Mouse (Mus musculus): ENCODE data around the gene D630003M21Rik. TPM values are rescaled to one million over a fixed set of nuclear protein-coding genes. Genes with fewer than 3 reads are reported as not detected.

D630003M21Rik gene
- polyA plus RNA-seq, 1 experiment, result 1.7 TPM

- H3K27ac ChIP-seq (ENCODE audit: insufficient read depth, low read depth, low read length), result 0 out of 2 replicates have a peak overlapping the region, but pooled peaks have one; percentile 13
- TF ChIP-seq CTCF (IDR thresholded peaks at IDR 0.05; ENCODE audit: extremely low read depth, insufficient read length, insufficient replicate concordance, low read depth, low read length), result no peak
- TF ChIP-seq POLR2A (IDR thresholded peaks at IDR 0.05; ENCODE audit: low read depth, low read length), result no peak
- H3K27me3 ChIP-seq (ENCODE audit: control insufficient read depth, insufficient read depth, low read length), result no peaks in the 10 kb centered on the region
- WGBS, result 76% methylated on average over 5 of the region's 5 CpGs
- H3K4me1 ChIP-seq (ENCODE audit: control insufficient read depth, insufficient read depth, insufficient read length, low read length), result peaks cover 28% of the 10 kb centered on the region
- H3K36me3 ChIP-seq (ENCODE audit: control insufficient read depth, insufficient read depth, low read length), result peaks cover 63% of the 10 kb centered on the region
- H3K4me3 ChIP-seq (ENCODE audit: low read depth, low read length), result no peak overlapping the region
Measured at GRCm38 (mm10) chr2:158140664-158141063, 88.4 kb downstream of the D630003M21Rik start.

GRCm38 (mm10) chr2:158139628-158140027 lies 89.4 kb downstream of the D630003M21Rik start:
- Histone ChIP-seq H3K4me3 (ENCODE audit: low read depth, low read length) (no peak overlapping the region), H3K4me1 (ENCODE audit: control insufficient read depth, insufficient read depth, insufficient read length, low read length) (peaks cover 26% of the 10 kb centered on the region), H3K27me3 (ENCODE audit: control insufficient read depth, insufficient read depth, low read length) (no peaks in the 10 kb centered on the region), H3K27ac (ENCODE audit: insufficient read depth, low read depth, low read length) (no peak overlapping the region), H3K36me3 (ENCODE audit: control insufficient read depth, insufficient read depth, low read length) (peaks cover 73% of the 10 kb centered on the region)
- TF ChIP-seq CTCF (IDR thresholded peaks at IDR 0.05; ENCODE audit: extremely low read depth, insufficient read length, insufficient replicate concordance, low read depth, low read length), result no peak
- no peak for TF ChIP-seq POLR2A (IDR thresholded peaks at IDR 0.05; ENCODE audit: low read depth, low read length)
- 74% methylated on average over 7 of the region's 7 CpGs for WGBS

GRCm38 (mm10) chr2:158138778-158139177 lies 90.2 kb downstream of the D630003M21Rik start:
- Histone ChIP-seq H3K27ac (ENCODE audit: insufficient read depth, low read depth, low read length) (no peak overlapping the region), H3K4me1 (ENCODE audit: control insufficient read depth, insufficient read depth, insufficient read length, low read length) (peaks cover 23% of the 10 kb centered on the region), H3K4me3 (ENCODE audit: low read depth, low read length) (no peak overlapping the region), H3K36me3 (ENCODE audit: control insufficient read depth, insufficient read depth, low read length) (peaks cover 80% of the 10 kb centered on the region), H3K27me3 (ENCODE audit: control insufficient read depth, insufficient read depth, low read length) (no peaks in the 10 kb centered on the region)
- WGBS, result 95% methylated on average over 9 of the region's 9 CpGs
- no peak for TF ChIP-seq POLR2A (IDR thresholded peaks at IDR 0.05; ENCODE audit: low read depth, low read length)
- TF ChIP-seq CTCF (IDR thresholded peaks at IDR 0.05; ENCODE audit: extremely low read depth, insufficient read length, insufficient replicate concordance, low read depth, low read length), result no peak

GRCm38 (mm10) chr2:158137771-158138170 lies 91.3 kb downstream of the D630003M21Rik start:
- Histone ChIP-seq H3K4me1 (ENCODE audit: control insufficient read depth, insufficient read depth, insufficient read length, low read length) (peaks cover 16% of the 10 kb centered on the region), H3K27ac (ENCODE audit: insufficient read depth, low read depth, low read length) (no peak overlapping the region), H3K4me3 (ENCODE audit: low read depth, low read length) (no peak overlapping the region), H3K27me3 (ENCODE audit: control insufficient read depth, insufficient read depth, low read length) (no peaks in the 10 kb centered on the region), H3K36me3 (ENCODE audit: control insufficient read depth, insufficient read depth, low read length) (peaks cover 84% of the 10 kb centered on the region)
- 81% methylated on average over 12 of the region's 12 CpGs for WGBS
- TF ChIP-seq POLR2A (IDR thresholded peaks at IDR 0.05; ENCODE audit: low read depth, low read length), result no peak
- TF ChIP-seq CTCF (IDR thresholded peaks at IDR 0.05; ENCODE audit: extremely low read depth, insufficient read length, insufficient replicate concordance, low read depth, low read length), result no peak

- Histone ChIP-seq H3K27ac (ENCODE audit: insufficient read depth, low read depth, low read length) (peak overlapping the region; percentile 24; the same call in 1 of the 2 replicates), H3K4me3 (ENCODE audit: low read depth, low read length) (no peak overlapping the region), H3K36me3 (ENCODE audit: control insufficient read depth, insufficient read depth, low read length) (peaks cover 87% of the 10 kb centered on the region), H3K27me3 (ENCODE audit: control insufficient read depth, insufficient read depth, low read length) (no peaks in the 10 kb centered on the region), H3K4me1 (ENCODE audit: control insufficient read depth, insufficient read depth, insufficient read length, low read length) (peaks cover 7% of the 10 kb centered on the region)
- TF ChIP-seq CTCF (IDR thresholded peaks at IDR 0.05; ENCODE audit: extremely low read depth, insufficient read length, insufficient replicate concordance, low read depth, low read length), result no peak
- no peak for TF ChIP-seq POLR2A (IDR thresholded peaks at IDR 0.05; ENCODE audit: low read depth, low read length)
- WGBS, result 60% methylated on average over 7 of the region's 7 CpGs
Measured at GRCm38 (mm10) chr2:158136205-158136604, 92.8 kb downstream of the D630003M21Rik start.

GRCm38 (mm10) chr2:158133050-158133449 lies 96.0 kb downstream of the D630003M21Rik start:
- H3K27me3 ChIP-seq (ENCODE audit: control insufficient read depth, insufficient read depth, low read length), result no peaks in the 10 kb centered on the region
- 76% methylated on average over 6 of the region's 6 CpGs for WGBS
- H3K4me1 ChIP-seq (ENCODE audit: control insufficient read depth, insufficient read depth, insufficient read length, low read length), result peaks cover 19% of the 10 kb centered on the region
- peaks cover 79% of the 10 kb centered on the region for H3K36me3 ChIP-seq (ENCODE audit: control insufficient read depth, insufficient read depth, low read length)
- no peak overlapping the region for H3K4me3 ChIP-seq (ENCODE audit: low read depth, low read length)
- H3K27ac ChIP-seq (ENCODE audit: insufficient read depth, low read depth, low read length), result no peak overlapping the region
- TF ChIP-seq POLR2A (IDR thresholded peaks at IDR 0.05; ENCODE audit: low read depth, low read length) (no peak), CTCF (IDR thresholded peaks at IDR 0.05; ENCODE audit: extremely low read depth, insufficient read length, insufficient replicate concordance, low read depth, low read length) (no peak)

Other genes with a start within 250 kb of the D630003M21Rik start
- gene Tti1, start 200.8 kb downstream of the D630003M21Rik start, polyA plus RNA-seq (2012; rRNA removed), result 3.0 and 6.1 TPM in 2 replicates
- 7.6 and 13.2 TPM in 2 replicates for gene Rprd1b, start 200.7 kb downstream of the D630003M21Rik start, polyA plus RNA-seq (2012; rRNA removed)
- 89.6 and 93.0 TPM in 2 replicates for gene Tgm2, start 82.8 kb downstream of the D630003M21Rik start, polyA plus RNA-seq (2012; rRNA removed)
- gene Bpi, start 28.9 kb upstream of the D630003M21Rik start, polyA plus RNA-seq (2012; rRNA removed), result not detected in 2 replicates
- gene Lbp, start 77.3 kb upstream of the D630003M21Rik start, polyA plus RNA-seq (2012; rRNA removed), result 2.1 and 2.7 TPM in 2 replicates
- 1.4 and 2.0 TPM in 2 replicates for gene Snhg11, start 146.4 kb upstream of the D630003M21Rik start, polyA plus RNA-seq (2012; rRNA removed)
- 7.1 and 16.4 TPM in 2 replicates for gene Ralgapb, start 180.6 kb upstream of the D630003M21Rik start, polyA plus RNA-seq (2012; rRNA removed)

Measured in small intestine, adult 2 months (tissue).